ENCODE assay signal across 17 mouse cellular contexts in the genomic region with DNA sequence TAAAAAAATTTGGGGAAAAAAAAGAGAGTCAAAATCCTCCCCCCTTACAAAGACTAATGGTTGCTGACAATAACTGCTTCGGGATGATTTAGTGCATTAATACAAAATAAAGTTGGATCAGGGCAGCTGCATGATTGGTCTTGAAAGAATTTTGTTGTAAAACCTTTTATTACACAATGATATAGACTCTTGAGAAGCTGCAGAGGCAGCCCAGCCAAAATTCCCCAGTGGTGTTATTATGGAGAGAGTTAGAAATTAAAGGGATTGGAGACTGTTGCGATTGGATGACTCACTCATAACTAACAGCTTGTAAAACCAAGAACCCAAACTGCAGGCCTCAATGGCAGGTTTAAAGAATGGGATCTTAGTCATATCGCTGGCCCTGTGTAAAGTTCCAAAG.
"Had no signal": no experiment of that assay in that cellular context is flagged by ENCODE, and none has a peak within 500 bp of the region (broad histone marks: within the 10 kb centered on the region; RNA-seq: fewer than 3 reads in every experiment).

No protein-coding gene starts in this region.

- H3K36me3 ChIP-seq: limb, embryonic 12.5 days had no signal

- H3K4me1 ChIP-seq: limb, embryonic 12.5 days had no signal

- H3K27ac ChIP-seq: limb, embryonic 12.5 days; liver, embryonic 14.5 days; stomach, postnatal 0 days had no signal

- DNase-seq: kidney, adult 18-20 months; kidney, adult 9 months; kidney, postnatal 14 days; kidney, postnatal 4 days; liver, postnatal 0 days; lung, embryonic 14.5 days; lung, postnatal 4 days; midbrain, embryonic 14.5 days; thymus, adult 2 months; thymus, postnatal 14 days had no signal

- H3K9ac ChIP-seq: limb, embryonic 12.5 days; liver, embryonic 14.5 days; liver, postnatal 0 days; lung, embryonic 14.5 days had no signal

- H3K4me2 ChIP-seq: limb, embryonic 12.5 days; liver, embryonic 11.5 days; lung, embryonic 14.5 days; midbrain, embryonic 11.5 days had no signal

- H3K4me3 ChIP-seq: limb, embryonic 12.5 days had no signal

- H3K9me3 ChIP-seq: limb, embryonic 12.5 days had no signal

- ATAC-seq: intestine, embryonic 16.5 days; liver, postnatal 0 days; lung, postnatal 0 days had no signal

- H3K27me3 ChIP-seq: limb, embryonic 12.5 days had no signal
